Mouse (Mus musculus) ES-Bruce4 (cell line): Measurements from ENCODE around the gene Lgals12.

ENCODE experiments used
- CTCF ChIP-seq: IDR thresholded peaks from one replicate; pipeline ENCODE4 v1.8.1; 2011; ENCODE audit warnings: low read depth, low read length
- EP300 ChIP-seq: IDR thresholded peaks from 2 replicates; pipeline ENCODE4 v1.6.1; 2011; ENCODE audit warnings: low read depth, low read length; ENCODE audit not compliant: insufficient read depth
- POLR2A ChIP-seq: IDR thresholded peaks from one replicate; pipeline ENCODE4 v1.8.1; 2011; ENCODE audit warnings: low read length; ENCODE audit not compliant: insufficient read depth

DNA sequence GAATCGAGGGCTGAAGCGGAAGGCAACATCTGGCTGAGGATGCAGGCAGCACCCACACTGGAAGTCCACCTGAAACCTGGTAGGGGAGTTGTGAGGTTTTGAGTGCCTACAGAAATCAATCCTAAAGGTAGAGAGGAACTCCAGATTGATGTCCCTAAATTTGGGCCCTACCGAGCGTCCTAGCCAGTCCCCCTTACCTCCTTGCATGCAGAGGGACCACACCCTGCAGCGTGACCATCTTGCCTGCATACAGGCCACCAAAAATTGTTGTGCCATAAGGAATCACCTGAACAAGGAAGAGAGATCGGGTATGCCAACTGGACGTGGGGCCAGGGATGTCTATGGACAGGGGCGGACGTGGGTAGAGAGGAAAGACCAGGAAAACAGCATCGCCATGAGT lies 2.9 kb downstream of the Lgals12 start:
- TF ChIP-seq POLR2A (no peak), CTCF (no peak), EP300 (no peak)
